Mouse (Mus musculus) C2C12 (cell line): ENCODE data around the gene Slc11a1. TPM values are rescaled to one million over a fixed set of nuclear protein-coding genes. Genes with fewer than 3 reads are reported as not detected.
A peak's percentile ranks its signal among the peaks of the same experiment; 100 is the strongest.

Source experiments
- H3K27me3 ChIP-seq: one replicate; pipeline ENCODE4 v1.6.1; 2011; ENCODE audit not compliant: control insufficient read depth, insufficient read depth, insufficient read length
- H3K36me3 ChIP-seq: one replicate; pipeline ENCODE4 v1.6.1; 2011; ENCODE audit not compliant: control insufficient read depth, insufficient read depth
- H3K4me3 ChIP-seq: one replicate; pipeline ENCODE4 v1.5.1; 2011; ENCODE audit warnings: mild to moderate bottlenecking, control low read depth; ENCODE audit not compliant: poor library complexity, insufficient read depth, severe bottlenecking
- H3K79me2 ChIP-seq: one replicate; pipeline ENCODE4 v1.6.1; 2011; ENCODE audit not compliant: control insufficient read depth, insufficient read depth
- H3K79me3 ChIP-seq: one replicate; pipeline ENCODE4 v1.6.1; 2011; ENCODE audit warnings: low read depth, control low read depth
- H3ac ChIP-seq: one replicate; pipeline ENCODE3; 2011; ENCODE audit warnings: low read depth; ENCODE audit not compliant: control insufficient read depth, insufficient read length
- CEBPB ChIP-seq: IDR thresholded peaks from one replicate; pipeline ENCODE4 v1.6.1; 2011; ENCODE audit warnings: low read depth, mild to moderate bottlenecking, control low read depth, moderate library complexity
- CTCF ChIP-seq: IDR thresholded peaks from one replicate; pipeline ENCODE4 v1.5.1; 2011; ENCODE audit not compliant: control insufficient read depth, insufficient read depth, insufficient read length
- FOSL1 ChIP-seq: IDR thresholded peaks from one replicate; pipeline ENCODE4 v1.8.0; 2011; ENCODE audit warnings: mild to moderate bottlenecking, low read length; ENCODE audit not compliant: poor library complexity, insufficient read depth, severe bottlenecking
- MAX ChIP-seq: IDR thresholded peaks from one replicate; pipeline ENCODE4 v1.6.1; 2011; ENCODE audit warnings: mild to moderate bottlenecking, control low read depth
- MYOD1 ChIP-seq: IDR thresholded peaks from one replicate; pipeline ENCODE4 v1.6.1; 2011; ENCODE audit warnings: low read depth; ENCODE audit not compliant: control insufficient read depth, insufficient read length
- MYOG ChIP-seq: IDR thresholded peaks from one replicate; pipeline ENCODE4 v1.6.1; 2011; ENCODE audit not compliant: control insufficient read depth, insufficient read length; ENCODE audit errors: extremely low read depth
- USF1 ChIP-seq: IDR thresholded peaks from one replicate; pipeline ENCODE4 v1.6.1; 2011; ENCODE audit warnings: low read depth, mild to moderate bottlenecking, control low read depth, moderate library complexity
- polyA plus RNA-seq: library from polyadenylated mRNA; unstranded; fragments of >200 nt; fragmentation: generic; extraction: Trizol; gene quantifications from one replicate; pipeline ENCODE4 v1.2.1, GENCODE M21; 2012; ENCODE audit warnings: missing spikeins

Gene Slc11a1
- polyA plus RNA-seq, 1 experiment = 2.2 TPM

- no peaks in the 10 kb centered on the region for H3K79me3 ChIP-seq
- TF ChIP-seq CTCF = no peak
- TF ChIP-seq USF1 = no peak
- TF ChIP-seq MYOD1 = no peak
- H3K36me3 ChIP-seq = no peaks in the 10 kb centered on the region
- no peaks in the 10 kb centered on the region for H3K79me2 ChIP-seq
- H3K27me3 ChIP-seq = no peaks in the 10 kb centered on the region
- H3K4me3 ChIP-seq = no peak overlapping the region
- H3ac ChIP-seq = no peak overlapping the region
Observed at GRCm38 (mm10) chr1:74359952-74360517, 15.0 kb upstream of the Slc11a1 start.

GRCm38 (mm10) chr1:74361812-74362211 is 13.2 kb upstream of the Slc11a1 start, which contains the start of gene Catip:
Catip (plus strand) TSS chr1:74362108.
- Histone ChIP-seq H3K79me2 (no peaks in the 10 kb centered on the region), H3K27me3 (no peaks in the 10 kb centered on the region), H3K36me3 (no peaks in the 10 kb centered on the region), H3K4me3 (no peak within 1 kb of the TSS), H3K79me3 (no peaks in the 10 kb centered on the region), H3ac (no peak within 1 kb of the TSS)
- TF ChIP-seq FOSL1 = no peak
- peak; percentile 44 for TF ChIP-seq CTCF

DNA sequence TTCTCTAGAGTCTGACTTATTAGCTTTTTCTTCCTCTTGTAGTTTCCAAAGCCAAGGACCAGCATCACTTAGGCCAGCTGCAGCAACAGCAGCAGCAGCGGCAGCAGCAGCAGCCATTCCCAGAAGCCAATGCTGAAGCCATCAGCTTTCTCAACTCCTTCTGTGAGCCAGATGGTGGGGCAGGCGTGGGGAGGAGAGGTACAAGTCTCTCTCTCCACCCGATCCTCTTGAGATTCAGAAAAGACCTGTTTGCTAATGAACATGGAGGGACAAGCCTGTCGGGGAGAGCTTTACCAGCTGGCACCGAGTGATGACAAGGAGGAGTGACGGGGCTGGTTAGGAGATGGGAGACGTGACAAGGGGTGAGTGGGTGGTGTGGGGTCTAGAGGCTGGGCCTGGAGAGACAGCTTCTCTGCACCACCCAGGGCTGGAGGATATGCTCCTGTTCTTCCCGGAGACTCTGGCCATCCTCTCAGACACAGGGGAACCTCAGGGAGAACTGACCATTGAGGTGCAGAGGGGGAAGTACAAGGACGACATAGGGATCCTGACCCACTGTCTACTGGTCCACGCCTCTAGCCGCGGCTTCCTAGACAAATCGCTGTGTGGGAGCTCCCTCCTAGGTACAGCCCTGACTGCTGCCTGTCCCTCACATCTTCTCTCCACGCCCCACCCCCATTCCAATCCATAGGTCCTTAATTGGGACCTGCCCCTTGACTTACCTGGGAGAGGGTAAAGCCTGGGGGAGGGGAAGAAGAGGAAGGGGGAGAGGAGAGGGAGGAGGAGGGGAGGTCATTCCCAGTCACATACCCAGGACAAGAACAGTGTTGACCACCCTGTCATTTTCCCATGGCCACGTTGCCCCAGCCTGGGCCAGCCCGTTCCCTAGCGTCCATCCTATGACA is 12.4 kb upstream of the Slc11a1 start:
- Histone ChIP-seq H3K79me3 (no peaks in the 10 kb centered on the region), H3K27me3 (no peaks in the 10 kb centered on the region), H3ac (no peak overlapping the region), H3K79me2 (no peaks in the 10 kb centered on the region), H3K4me3 (no peak overlapping the region), H3K36me3 (no peaks in the 10 kb centered on the region)
- TF ChIP-seq MYOG = no peak
- no peak for TF ChIP-seq CEBPB
- no peak for TF ChIP-seq CTCF
- TF ChIP-seq MYOD1 = no peak
- TF ChIP-seq USF1 = no peak
- no peak for TF ChIP-seq MAX

DNA sequence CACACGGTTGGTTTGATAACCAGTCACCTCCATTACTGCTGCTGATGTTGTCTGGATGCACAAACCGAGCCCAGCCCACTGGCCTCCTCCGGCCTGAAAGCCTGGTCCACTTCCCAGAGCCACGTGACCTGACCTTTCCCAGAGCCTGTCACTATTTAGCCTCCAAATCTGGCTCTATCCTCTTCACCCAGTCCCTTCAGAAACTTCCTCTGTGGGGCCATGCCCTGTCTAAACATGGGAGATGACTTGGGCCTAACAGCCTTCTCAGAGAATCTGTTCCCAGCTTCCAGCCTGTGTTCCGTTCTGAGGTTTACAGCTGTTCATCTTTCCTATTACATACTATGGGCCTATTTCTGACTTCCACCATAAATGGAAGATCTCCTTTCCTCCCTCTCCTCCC is 11.6 kb upstream of the Slc11a1 start:
- Histone ChIP-seq H3K4me3 (no peak overlapping the region), H3K36me3 (no peaks in the 10 kb centered on the region), H3ac (no peak overlapping the region), H3K79me2 (no peaks in the 10 kb centered on the region), H3K27me3 (no peaks in the 10 kb centered on the region), H3K79me3 (no peaks in the 10 kb centered on the region)
- TF ChIP-seq MYOD1 (no peak), MYOG (no peak), FOSL1 (no peak), CEBPB (no peak), CTCF (no peak), USF1 (no peak), MAX (no peak)

DNA sequence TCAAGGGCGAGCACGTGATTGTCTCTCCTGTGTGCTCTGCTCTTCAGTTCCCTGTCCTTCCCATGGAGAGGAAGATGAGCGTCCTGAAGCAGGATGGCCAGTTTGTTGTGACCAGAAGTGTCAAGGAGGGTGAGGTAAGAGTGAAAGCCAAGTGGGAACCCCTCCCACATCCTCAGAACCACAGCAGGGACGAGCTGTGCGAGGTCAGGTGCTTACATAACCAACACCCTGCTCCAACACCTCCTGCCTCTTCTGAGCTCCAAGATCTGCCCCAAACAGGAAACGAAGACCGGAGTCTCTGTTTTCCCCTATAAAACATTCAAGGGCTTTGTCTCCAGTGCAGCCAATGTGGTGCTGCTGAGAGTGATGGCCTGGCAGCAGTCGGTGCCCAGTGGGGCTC is 10.7 kb upstream of the Slc11a1 start:
- H3K79me2 ChIP-seq = no peaks in the 10 kb centered on the region
- H3K79me3 ChIP-seq = no peaks in the 10 kb centered on the region
- no peak overlapping the region for H3K4me3 ChIP-seq
- no peak overlapping the region for H3ac ChIP-seq
- no peaks in the 10 kb centered on the region for H3K27me3 ChIP-seq
- TF ChIP-seq MAX (no peak), CEBPB (no peak), MYOG (no peak), FOSL1 (no peak), CTCF (no peak), USF1 (no peak)
- no peaks in the 10 kb centered on the region for H3K36me3 ChIP-seq
